In genomic region chr3:108567990-108568877, GRCm38 (mm10) we compare ENCODE assay signal across 11 mouse cellular contexts. TPM values are rescaled to one million over a fixed set of nuclear protein-coding genes. Genes with fewer than 3 reads are reported as not detected.
A peak's percentile ranks its signal among the peaks of the same experiment; 100 is the strongest.
DNase-seq lines count a peak whose midpoint lies in the region; ATAC-seq and TF ChIP-seq lines count a peak whose summit lies in the region.
"Had no signal": no experiment of that assay in that cellular context is flagged by ENCODE, and none has a peak within 500 bp of the region (broad histone marks: within the 10 kb centered on the region; RNA-seq: fewer than 3 reads in every experiment).

No protein-coding gene starts in this region.

- H3K4me1 ChIP-seq in forebrain, postnatal 0 days (ENCODE audit: insufficient read depth), result peaks cover 8% of the 10 kb centered on the region; the same call in 1 of the 2 replicates
- peaks cover 20% of the 10 kb centered on the region; the same call in 1 of the 2 replicates for H3K4me1 ChIP-seq in midbrain, embryonic 11.5 days (ENCODE audit: control insufficient read depth, insufficient read depth, low read length)

- H3K27ac ChIP-seq in forebrain, postnatal 0 days (ENCODE audit: low read depth, low read length), result peak overlapping the region; percentile 41; the same call in 1 of the 2 replicates
- H3K27ac ChIP-seq in midbrain, embryonic 11.5 days (ENCODE audit: low read depth, low read length), result peak overlapping the region; percentile 90
- H3K27ac ChIP-seq: liver, embryonic 12.5 days had no signal

- 8% methylated on average over 15 of the region's 15 CpGs for WGBS in forebrain, postnatal 0 days
- WGBS in midbrain, embryonic 11.5 days, result 15% methylated on average over 15 of the region's 15 CpGs

- H3K9me3 ChIP-seq in forebrain, postnatal 0 days (ENCODE audit: low read length), result no peaks in the 10 kb centered on the region
- H3K9me3 ChIP-seq in midbrain, embryonic 11.5 days (ENCODE audit: control insufficient read depth, low read length), result no peaks in the 10 kb centered on the region
- H3K9me3 ChIP-seq: liver, embryonic 12.5 days had no signal

- TF ChIP-seq CTCF in brain, embryonic 14.5 days (IDR thresholded peaks at IDR 0.05; ENCODE audit: borderline replicate concordance, extremely low read depth, insufficient read depth, insufficient read length), result no peak
- no peak for TF ChIP-seq CTCF in forebrain, postnatal 0 days (IDR thresholded peaks at IDR 0.05; ENCODE audit: low read depth)

- peak; percentile 72 to 77 for DNase-seq in cerebellum, postnatal 10 days
- no peak for DNase-seq in cerebellum, adult 8-10 months
- DNase-seq in brain, embryonic 14.5 days (ENCODE audit: low read depth), result peak; percentile 94
- peak; percentile 44 for DNase-seq in forebrain, postnatal 0 days
- DNase-seq in midbrain, embryonic 11.5 days (ENCODE audit: low spot score, missing footprints), result peak; percentile 92
- DNase-seq in lung, adult 18-20 months, result no peak
- DNase-seq in thymus, postnatal 14 days, result no peak
- DNase-seq: thymus, postnatal 4 days had no signal

- no peak overlapping the region for H3K9ac ChIP-seq in forebrain, postnatal 0 days
- H3K9ac ChIP-seq in midbrain, embryonic 11.5 days (ENCODE audit: low read length), result peak overlapping the region; percentile 13; the same call in 1 of the 2 replicates
- H3K9ac ChIP-seq: liver, embryonic 12.5 days had no signal

- no peak overlapping the region for H3K4me3 ChIP-seq in forebrain, postnatal 0 days (ENCODE audit: low read depth, low read length)
- H3K4me3 ChIP-seq in midbrain, embryonic 11.5 days (ENCODE audit: low read depth, low read length), result no peak overlapping the region
- H3K4me3 ChIP-seq: liver, embryonic 12.5 days had no signal

- no peak for TF ChIP-seq POLR2A in brain, embryonic 14.5 days (IDR thresholded peaks at IDR 0.05; ENCODE audit: borderline replicate concordance, extremely low read depth, insufficient read depth, insufficient read length, poor library complexity, severe bottlenecking)

- no peak overlapping the region for H3K4me2 ChIP-seq in forebrain, postnatal 0 days (ENCODE audit: low read depth)
- peak overlapping the region; percentile 4; the same call in 1 of the 2 replicates for H3K4me2 ChIP-seq in midbrain, embryonic 11.5 days
- H3K4me2 ChIP-seq: liver, embryonic 12.5 days had no signal

- no peaks in the 10 kb centered on the region for H3K27me3 ChIP-seq in forebrain, postnatal 0 days (ENCODE audit: insufficient read depth, low read length)
- no peaks in the 10 kb centered on the region for H3K27me3 ChIP-seq in midbrain, embryonic 11.5 days (ENCODE audit: control insufficient read depth, insufficient read depth, low read length)

- ATAC-seq in forebrain, postnatal 0 days, result no peak; the same call in 1 of the 2 replicates
- peak; percentile 74 for ATAC-seq in midbrain, embryonic 11.5 days (ENCODE audit: low FRiP score)
- ATAC-seq in erythroblast, adult 5-6 weeks (replicated peaks; ENCODE audit: low FRiP score, poor library complexity, severe bottlenecking), result no peak
- ATAC-seq: liver, embryonic 12.5 days had no signal

- H3K36me3 ChIP-seq in forebrain, postnatal 0 days (ENCODE audit: insufficient read depth), result no peaks in the 10 kb centered on the region
- H3K36me3 ChIP-seq in midbrain, embryonic 11.5 days (ENCODE audit: control insufficient read depth, insufficient read depth, low read length), result no peaks in the 10 kb centered on the region
- H3K36me3 ChIP-seq: liver, embryonic 12.5 days had no signal

RNA-seq across cellular contexts. Expression of gene Taf13, which starts 3.3 kb away (rescaled TPM):
- polyA plus RNA-seq in brain, embryonic 14.5 days (2012; rRNA removed), result 24.0 and 28.0 TPM in 2 replicates
- total RNA-seq in forebrain, postnatal 0 days (2014; rRNA removed), result 10.8 and 13.8 TPM in 2 replicates
- polyA plus RNA-seq in forebrain, postnatal 0 days (2015; fragmentation: Nextera tagmentation; extraction: Ambion mirVana), result 41.0 and 46.4 TPM in 2 replicates
- polyA plus RNA-seq in midbrain, embryonic 11.5 days (2014; fragmentation: Nextera tagmentation; extraction: Ambion mirVana), result 89.4 and 90.8 TPM in 2 replicates
- total RNA-seq in erythroblast, adult 5-6 weeks (2015; ENCODE audit: low replicate concordance), result 2.9 and 3.5 TPM in 2 replicates
- total RNA-seq in erythroblast, adult 5-6 weeks (2017; ENCODE audit: low replicate concordance), result 4.7 and 14.1 TPM in 2 replicates

RNA-seq across cellular contexts. Expression of gene Tmem167b, which starts 6.0 kb away (rescaled TPM):
- polyA plus RNA-seq in brain, embryonic 14.5 days (2012; rRNA removed), result 9.1 and 18.1 TPM in 2 replicates
- total RNA-seq in forebrain, postnatal 0 days (2014; rRNA removed), result 59.6 and 70.2 TPM in 2 replicates
- polyA plus RNA-seq in forebrain, postnatal 0 days (2015; fragmentation: Nextera tagmentation; extraction: Ambion mirVana), result 42.5 and 50.0 TPM in 2 replicates
- 57.2 and 66.8 TPM in 2 replicates for polyA plus RNA-seq in midbrain, embryonic 11.5 days (2014; fragmentation: Nextera tagmentation; extraction: Ambion mirVana)
- 3.8 and 4.8 TPM in 2 replicates for total RNA-seq in erythroblast, adult 5-6 weeks (2015; ENCODE audit: low replicate concordance)
- total RNA-seq in erythroblast, adult 5-6 weeks (2017; ENCODE audit: low replicate concordance), result 18.3 and 21.7 TPM in 2 replicates

RNA-seq across cellular contexts. Expression of gene Wdr47, which starts 22.8 kb away (rescaled TPM):
- 91.4 and 92.7 TPM in 2 replicates for polyA plus RNA-seq in brain, embryonic 14.5 days (2012; rRNA removed)
- total RNA-seq in forebrain, postnatal 0 days (2014; rRNA removed), result 107 and 110 TPM in 2 replicates
- 72.4 and 90.1 TPM in 2 replicates for polyA plus RNA-seq in forebrain, postnatal 0 days (2015; fragmentation: Nextera tagmentation; extraction: Ambion mirVana)
- 50.0 and 52.0 TPM in 2 replicates for polyA plus RNA-seq in midbrain, embryonic 11.5 days (2014; fragmentation: Nextera tagmentation; extraction: Ambion mirVana)
- 2.5 and 3.3 TPM in 2 replicates for total RNA-seq in erythroblast, adult 5-6 weeks (2015; ENCODE audit: low replicate concordance)
- total RNA-seq in erythroblast, adult 5-6 weeks (2017; ENCODE audit: low replicate concordance), result 2.0 and 2.6 TPM in 2 replicates

RNA-seq across cellular contexts. Expression of gene 5330417C22Rik, which starts 31.9 kb away (rescaled TPM):
- polyA plus RNA-seq in brain, embryonic 14.5 days (2012; rRNA removed), result 7.2 and 9.2 TPM in 2 replicates
- total RNA-seq in forebrain, postnatal 0 days (2014; rRNA removed), result 9.2 and 11.5 TPM in 2 replicates
- polyA plus RNA-seq in forebrain, postnatal 0 days (2015; fragmentation: Nextera tagmentation; extraction: Ambion mirVana), result 16.6 and 17.5 TPM in 2 replicates
- 2.7 and 2.9 TPM in 2 replicates for polyA plus RNA-seq in midbrain, embryonic 11.5 days (2014; fragmentation: Nextera tagmentation; extraction: Ambion mirVana)
- total RNA-seq in erythroblast, adult 5-6 weeks (2015; ENCODE audit: low replicate concordance), result not detected in 2 replicates
- not detected in 2 replicates for total RNA-seq in erythroblast, adult 5-6 weeks (2017; ENCODE audit: low replicate concordance)

RNA-seq across cellular contexts. Expression of gene 1700013F07Rik, which starts 34.3 kb away (rescaled TPM):
- polyA plus RNA-seq in brain, embryonic 14.5 days (2012; rRNA removed), result 2.1 and 2.4 TPM in 2 replicates
- total RNA-seq in forebrain, postnatal 0 days (2014; rRNA removed), result 0.85 and 1.8 TPM in 2 replicates
- polyA plus RNA-seq in forebrain, postnatal 0 days (2015; fragmentation: Nextera tagmentation; extraction: Ambion mirVana), result 3.0 and 4.5 TPM in 2 replicates
- 0.51 and 0.72 TPM in 2 replicates for polyA plus RNA-seq in midbrain, embryonic 11.5 days (2014; fragmentation: Nextera tagmentation; extraction: Ambion mirVana)
- total RNA-seq in erythroblast, adult 5-6 weeks (2015; ENCODE audit: low replicate concordance), result not detected in 2 replicates
- not detected in 2 replicates for total RNA-seq in erythroblast, adult 5-6 weeks (2017; ENCODE audit: low replicate concordance)
- polyA plus RNA-seq: C2C12; liver, embryonic 12.5 days had no signal

Comparison
In these comparisons a context has a peak if more than half of its experiments do, and no peak if none do; other contexts are left out.
1. DNase-seq: peak in cerebellum, postnatal 10 days (2 of 2), brain, embryonic 14.5 days (single experiment), forebrain, postnatal 0 days (single experiment) and midbrain, embryonic 11.5 days (single experiment); none in cerebellum, adult 8-10 months (single experiment), lung, adult 18-20 months (0 of 2) and thymus, postnatal 14 days (single experiment).